Mouse (Mus musculus) layer of hippocampus, postnatal 36 days (tissue): ENCODE data around the gene Cdc20. TPM values are rescaled to one million over a fixed set of nuclear protein-coding genes. Genes with fewer than 3 reads are reported as not detected.

Experiments
- DNase-seq, 2 experiments: peaks; one replicate each; pipeline ENCODE4 v3.0.0; 2022
- total RNA-seq, 2 experiments: library from RNA; stranded (reverse); gene quantifications; 2 replicates each; pipeline ENCODE4 v1.2.3; 2021

The Cdc20 gene
- total RNA-seq: 1 to 10 TPM in 1 of 2 experiments, under 1 TPM in 1; 0.82 to 1.5 TPM

DNA sequence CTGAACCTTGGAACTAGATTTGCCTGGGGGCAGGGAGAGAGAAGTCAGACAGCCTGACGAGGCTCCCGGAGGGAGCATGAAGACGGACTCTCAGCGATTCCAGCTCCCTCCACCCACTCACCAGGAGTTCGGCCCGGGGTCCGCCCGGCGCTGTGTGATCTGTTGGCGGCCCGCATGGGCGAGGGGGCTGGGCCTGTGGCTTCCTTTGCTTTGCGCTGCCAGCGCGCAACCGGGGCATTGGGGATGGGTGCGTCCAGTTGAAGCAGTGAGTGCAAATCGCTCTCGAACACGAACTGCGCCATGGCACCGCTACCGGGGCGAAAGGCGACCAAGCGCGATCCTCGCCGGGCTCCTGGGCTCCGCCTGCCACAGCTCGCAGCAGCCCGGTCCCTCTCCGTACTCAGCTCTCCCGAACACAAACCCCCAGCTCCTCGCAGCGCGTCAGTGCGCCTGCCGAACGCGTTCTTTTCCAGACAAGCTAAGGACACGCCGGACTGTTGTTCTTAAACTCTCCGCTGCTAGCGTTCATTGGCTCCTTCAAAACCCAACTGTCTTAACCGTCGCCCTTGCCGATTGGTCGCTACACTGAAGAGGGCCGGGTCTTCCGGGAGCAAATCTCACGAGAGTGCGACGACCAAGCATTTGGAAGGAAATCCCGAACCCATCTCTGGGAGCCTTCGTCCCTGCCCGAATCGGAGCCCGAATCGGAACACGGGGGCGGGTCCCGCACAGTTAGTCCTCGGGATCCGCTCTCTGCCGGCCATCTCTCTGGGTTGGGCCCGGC, at the start of gene Cdc20:
Gene Cdc20, minus strand, starts transcription at position 533 of the 784 bp plus-strand sequence.
- DNase-seq: peak; percentile 83 to 86

DNA sequence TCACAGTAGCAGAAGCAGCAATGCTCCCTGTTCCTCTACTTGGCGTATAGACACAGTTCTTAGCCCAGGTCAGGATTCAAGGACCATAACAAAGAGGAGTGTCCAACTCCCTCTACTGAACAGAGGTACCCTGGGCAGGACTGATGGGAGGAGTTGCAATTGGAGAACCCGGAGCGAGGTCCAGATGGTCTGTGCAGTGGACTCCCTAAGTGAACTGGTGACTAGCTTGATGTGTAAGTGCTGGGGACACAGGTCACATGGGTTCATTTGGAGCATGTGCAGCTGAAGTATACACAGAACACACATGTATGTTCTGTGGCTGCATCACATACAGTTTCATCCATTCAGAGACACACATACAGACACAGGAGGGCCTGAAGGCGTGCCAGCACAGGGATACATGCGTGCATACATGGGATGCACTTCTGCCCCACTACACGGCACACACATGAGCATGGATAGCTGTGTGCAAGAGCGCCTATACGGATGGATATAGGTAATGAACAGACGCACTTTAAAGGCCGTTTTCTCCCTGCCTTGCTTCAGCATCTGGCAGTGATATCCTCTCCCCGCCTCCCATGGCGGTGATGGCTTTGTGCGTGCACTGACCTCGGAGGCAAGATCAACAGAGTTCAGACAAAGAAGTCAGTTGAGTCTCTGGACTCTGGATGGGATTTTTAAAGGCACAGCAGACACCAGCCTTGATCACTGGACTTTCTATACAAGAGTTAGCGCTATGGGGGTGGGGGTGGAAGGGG, 39.8 kb upstream of the Cdc20 start:
- DNase-seq: no peak

DNA sequence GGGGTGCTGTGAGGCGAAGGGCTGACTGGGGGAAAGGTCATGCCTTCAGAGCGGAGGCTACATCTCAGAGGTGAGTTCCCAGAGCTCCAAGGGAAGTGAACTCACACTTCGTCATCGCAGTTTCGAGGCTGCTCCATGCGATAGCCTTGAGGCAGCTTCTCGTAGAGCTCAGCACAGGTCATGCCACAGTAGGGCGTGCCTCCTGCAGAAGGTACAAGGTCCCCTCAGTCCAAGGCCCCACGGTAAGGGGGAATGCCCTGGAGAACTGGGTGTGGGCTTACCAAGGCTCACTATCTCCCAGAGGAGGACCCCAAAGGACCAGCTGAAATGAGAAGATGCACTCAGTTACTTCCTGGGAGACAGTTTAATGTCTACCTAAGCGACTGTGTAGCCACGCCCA, 35.5 kb upstream of the Cdc20 start:
- DNase-seq: no peak

DNA sequence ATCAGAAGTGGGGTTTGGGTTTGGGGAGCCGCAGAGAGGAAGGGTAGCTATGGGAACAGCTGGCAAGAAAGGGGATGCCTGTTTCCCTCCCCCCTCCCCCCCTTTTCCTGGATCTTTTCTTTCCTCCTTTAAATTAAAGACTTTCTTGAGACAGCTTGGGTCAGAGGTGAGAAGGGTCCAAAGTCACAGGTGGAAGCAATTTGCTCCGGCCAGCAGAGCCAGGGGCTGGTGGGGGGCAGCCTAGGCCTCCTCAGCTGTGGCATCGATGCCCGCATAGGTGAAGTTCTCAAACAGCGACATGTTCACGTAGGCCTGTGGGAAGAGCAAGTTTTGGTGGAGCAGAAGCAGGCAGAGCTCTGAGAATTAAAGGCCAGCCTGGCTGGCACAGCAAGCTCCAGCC, 34.1 kb upstream of the Cdc20 start:
- DNase-seq: no peak

DNA sequence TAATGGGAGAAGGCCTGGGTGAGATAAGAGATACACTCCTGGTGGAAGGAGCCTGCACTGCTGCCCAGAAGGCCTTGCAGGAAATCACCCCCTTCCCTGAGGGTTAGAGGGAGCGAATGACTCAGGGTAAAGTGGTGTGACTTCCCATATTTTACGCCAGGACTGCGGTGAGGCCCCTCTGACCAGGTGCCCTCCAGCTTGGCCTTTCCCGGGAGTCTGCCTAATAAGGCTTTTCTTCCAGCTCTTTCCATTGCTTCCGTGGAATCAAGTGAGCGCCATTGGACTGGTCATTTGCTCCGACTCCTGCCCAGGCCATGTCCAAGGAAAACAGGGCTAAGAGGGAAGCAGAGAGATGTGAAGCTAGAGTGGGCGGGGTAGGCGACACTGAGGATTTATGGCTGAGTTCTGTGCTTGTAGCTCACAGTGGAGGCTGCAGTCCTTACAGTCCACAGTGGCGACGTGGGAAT, 28.6 kb upstream of the Cdc20 start:
- no peak for DNase-seq

DNA sequence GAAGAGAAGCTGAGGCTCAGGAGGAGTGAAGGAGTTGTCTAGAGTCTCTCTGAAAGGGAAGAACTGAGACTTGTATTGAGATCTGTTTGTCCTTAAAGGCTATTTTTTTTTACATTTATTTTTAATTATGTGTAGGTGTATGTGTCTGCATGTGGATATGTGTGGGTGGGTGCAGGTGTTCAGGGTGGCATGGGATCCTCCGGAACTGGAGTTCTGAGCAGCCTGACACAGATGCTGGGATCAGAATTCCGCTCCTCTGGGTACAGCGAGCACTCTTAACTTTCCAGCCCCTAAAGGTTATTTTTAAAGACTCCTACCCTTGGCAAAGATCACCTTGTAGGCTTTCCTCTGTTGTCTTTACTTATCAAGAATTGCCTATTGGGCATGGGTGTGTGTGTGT, 27.8 kb upstream of the Cdc20 start:
- DNase-seq: no peak

DNA sequence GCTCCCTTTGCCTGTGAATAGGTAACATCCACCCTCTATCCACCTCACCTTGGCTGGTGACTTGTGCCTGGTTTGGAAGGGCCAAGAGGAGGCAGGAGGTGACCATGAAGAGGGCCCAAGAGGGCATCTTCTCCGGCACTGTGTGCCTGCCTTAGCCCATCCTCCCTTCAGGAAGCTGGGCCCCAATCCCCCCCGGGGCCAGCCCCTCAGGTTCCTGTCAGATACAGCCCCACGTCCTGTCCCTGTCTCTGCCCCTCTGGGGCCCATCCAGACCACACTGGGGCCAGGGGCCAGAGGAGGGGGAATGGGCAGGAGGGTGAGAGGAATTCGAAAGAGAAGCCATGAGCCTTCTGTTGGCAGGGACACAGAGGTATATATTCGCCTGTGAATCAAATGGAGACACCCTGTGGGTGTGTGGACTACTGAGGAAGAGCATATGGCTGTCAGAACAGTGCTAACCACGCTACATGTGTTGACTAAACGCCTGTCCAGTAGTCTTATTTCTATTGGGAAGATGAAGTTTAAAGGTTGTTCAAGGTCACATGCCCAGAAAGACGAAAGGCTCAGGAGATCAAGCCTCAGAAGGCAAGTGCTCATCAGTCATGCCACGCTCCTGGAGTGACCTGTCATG, 20.3 kb upstream of the Cdc20 start, which contains the start of gene Mpl:
Gene Mpl, minus strand, starts transcription at position 169 of the 631 bp plus-strand sequence.
- no peak for DNase-seq

DNA sequence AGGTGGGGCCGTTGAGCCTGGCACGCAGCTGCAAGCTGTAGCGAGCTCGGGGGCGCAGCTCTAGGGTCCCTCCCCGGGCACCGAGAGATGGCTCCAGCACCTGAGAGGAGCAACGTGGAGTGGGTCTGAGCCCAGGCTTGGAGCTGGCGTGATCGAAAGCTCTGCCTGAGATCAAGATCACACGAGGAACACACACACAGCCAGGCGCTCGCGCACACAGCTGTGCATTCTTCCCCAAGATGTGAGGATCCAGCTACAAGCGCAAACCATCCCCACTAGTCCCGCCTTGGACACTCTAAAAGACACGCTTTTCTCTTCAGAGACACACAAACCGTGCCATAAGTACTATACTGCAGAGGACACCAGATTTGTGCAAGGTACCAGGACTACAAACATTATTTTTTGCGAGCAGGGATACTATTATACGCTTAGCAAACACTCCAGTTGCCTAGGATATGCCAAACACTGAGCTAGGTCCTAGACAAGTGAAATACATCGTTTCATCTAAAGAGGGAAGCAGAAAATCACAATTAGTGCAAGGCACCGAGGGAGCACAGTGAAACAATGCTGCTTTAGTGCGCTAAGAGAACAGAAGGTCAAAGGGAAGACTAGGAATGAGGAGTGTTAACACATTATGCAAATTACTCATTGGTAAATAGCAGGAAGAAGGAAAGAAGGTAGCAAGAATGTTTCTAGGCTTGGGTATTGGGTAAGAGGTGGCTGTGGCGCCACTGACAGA, 9.4 kb upstream of the Cdc20 start:
- no peak for DNase-seq

DNA sequence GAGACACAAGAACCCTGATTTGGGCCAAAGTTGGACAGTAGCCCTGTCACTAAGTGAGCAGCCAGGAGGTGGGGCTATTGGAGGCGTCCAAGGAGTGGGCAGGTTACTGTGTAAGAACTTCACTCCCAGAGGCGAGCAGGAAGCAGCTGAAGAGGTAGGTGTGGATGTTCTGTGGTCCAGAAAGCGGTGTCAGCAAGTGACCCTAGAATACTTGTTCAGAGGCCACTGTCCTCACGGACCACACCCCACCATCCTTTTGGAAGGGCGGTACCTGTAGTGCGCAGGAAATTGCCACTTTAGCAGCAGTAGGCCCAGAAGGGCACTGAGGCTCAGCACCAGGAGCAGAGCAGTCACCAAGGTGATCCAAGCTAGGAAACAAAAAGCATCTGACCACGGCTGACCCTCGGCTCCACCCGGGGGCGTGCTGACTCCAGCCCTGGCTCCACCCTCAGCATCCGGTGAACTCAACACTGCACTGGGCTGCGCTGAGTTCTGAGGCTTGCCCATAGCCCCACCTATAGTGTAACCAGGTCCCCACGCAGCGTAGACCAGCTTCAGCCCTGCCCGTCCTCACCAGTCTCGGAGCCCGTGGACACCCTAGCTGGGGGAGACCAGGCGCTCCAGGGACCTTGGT, 8.7 kb upstream of the Cdc20 start:
- DNase-seq: no peak

DNA sequence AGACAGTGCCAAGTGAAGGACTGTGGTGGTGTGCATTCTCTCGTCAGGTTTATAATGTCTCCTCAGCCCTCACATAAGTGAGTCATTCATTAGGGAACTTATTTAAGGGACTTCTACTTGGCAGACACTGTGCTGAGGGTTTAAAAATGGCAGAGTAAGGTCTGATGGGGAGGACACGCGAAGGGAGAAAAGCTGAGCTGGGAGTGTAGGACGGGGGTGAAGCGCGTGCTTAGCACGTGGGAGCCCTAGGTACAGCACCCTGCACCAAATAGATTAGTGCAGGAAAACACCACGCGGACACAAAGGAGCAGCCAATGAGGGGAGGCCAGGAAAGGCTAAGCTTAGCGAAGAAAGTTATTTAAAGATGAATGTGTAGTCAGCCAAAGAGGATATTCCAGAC, 7.9 kb upstream of the Cdc20 start:
- no peak for DNase-seq

DNA sequence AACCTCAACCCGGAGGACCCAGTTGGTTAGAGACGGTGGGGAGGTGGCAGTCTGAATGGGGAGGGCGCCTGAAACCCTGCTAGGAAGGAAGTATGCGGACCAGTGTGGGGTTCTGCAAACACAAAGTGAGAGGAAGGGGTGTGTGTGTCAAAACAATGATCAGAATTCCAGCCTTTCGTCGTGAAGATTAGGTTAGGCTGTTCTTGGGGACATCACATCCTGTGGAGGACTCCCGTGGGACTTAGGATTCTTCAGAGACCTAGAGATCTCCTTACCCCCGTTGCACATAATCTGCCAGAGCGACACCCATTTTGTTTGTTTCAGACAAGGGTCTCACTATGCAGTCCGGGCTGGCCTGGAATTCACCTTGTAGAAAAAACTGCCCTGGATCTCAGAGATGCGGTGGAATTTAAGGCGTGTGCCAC, 689 bp upstream of the Cdc20 start:
- no peak for DNase-seq

DNA sequence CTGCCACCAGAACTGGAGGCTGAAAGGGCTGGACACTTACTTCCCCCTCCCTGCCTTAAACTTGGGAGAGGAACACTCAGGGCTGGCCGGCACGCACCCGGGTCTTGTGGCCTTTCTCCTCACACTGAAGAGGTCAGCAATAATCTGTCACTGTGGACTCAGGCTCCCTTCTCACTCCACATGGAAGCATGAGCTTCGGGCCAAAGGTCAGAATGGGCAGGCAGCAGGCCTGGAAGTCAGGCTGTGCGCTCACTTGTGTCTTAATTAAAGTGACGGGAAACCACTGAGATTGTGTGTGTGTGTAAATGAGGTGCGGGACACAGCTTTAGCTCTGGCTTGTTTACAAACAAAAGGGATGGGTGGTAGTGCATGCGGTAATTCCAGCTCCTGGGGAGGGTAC, 4.8 kb downstream of the Cdc20 start:
- no peak for DNase-seq

DNA sequence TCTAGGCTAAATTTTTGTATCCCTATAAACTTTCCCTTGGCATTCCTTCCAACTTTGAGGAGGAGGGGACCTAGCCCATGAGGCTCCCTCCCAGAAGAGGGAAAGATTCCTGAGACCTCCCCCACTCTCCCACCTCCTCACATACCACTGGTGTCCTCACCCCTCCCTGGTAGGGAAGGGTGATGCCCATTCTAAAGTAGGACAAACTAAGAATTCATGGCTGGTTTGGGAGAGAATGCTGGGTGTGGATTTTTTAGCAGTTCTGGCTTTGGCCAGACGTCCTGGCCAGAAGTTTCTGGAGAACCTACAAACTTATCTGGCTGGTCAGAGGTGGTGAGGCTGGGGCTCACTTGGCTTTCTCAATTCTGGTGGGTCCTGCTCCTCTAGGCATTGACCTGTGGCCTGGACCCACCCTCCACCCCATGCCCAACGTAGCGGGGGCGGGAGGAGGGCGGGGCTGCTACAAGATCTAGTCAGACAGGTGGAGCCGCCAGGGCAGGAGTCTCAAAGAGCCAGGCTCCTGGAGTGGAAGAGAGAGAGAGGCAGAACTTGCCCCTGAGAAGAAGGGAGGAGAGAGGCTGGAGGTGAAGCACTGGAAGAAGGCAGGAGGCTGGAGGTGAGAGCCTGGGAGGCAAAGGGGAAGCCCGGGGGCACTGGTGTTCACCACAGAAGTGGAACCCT, 7.8 kb downstream of the Cdc20 start:
- no peak for DNase-seq

DNA sequence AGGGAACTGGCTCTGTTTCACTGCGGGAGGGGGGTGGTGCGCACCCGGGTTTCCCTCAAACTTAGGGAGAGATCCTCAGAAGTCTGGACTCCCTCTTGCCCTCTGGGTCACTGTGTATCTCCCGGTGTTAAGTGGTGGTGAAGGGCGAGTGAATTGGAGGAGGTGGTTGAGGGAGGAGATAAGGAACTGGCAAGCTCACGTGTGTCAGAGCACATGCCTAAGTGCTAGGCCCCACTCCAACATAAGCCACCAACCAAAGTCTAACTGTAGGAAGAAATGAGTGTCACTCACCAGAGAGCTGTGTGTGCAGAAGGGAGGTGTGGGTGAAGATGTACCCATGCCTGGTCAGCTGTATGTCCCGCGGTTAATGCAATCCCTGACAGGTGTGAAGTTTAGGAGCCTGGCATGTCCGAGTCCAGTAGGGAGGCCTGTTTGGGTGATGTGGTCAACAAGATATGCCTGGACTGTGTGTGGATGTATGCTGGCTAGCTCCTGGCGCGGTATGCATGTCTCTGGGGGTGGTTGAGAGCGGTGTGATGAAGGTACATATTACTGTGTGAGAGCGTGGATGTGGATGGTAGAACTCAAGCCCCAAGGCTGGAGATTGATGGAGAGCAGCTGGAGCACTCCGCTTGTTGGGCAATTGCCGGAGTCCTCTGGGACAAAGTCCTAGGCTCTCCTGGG, 8.5 kb downstream of the Cdc20 start:
- no peak for DNase-seq

DNA sequence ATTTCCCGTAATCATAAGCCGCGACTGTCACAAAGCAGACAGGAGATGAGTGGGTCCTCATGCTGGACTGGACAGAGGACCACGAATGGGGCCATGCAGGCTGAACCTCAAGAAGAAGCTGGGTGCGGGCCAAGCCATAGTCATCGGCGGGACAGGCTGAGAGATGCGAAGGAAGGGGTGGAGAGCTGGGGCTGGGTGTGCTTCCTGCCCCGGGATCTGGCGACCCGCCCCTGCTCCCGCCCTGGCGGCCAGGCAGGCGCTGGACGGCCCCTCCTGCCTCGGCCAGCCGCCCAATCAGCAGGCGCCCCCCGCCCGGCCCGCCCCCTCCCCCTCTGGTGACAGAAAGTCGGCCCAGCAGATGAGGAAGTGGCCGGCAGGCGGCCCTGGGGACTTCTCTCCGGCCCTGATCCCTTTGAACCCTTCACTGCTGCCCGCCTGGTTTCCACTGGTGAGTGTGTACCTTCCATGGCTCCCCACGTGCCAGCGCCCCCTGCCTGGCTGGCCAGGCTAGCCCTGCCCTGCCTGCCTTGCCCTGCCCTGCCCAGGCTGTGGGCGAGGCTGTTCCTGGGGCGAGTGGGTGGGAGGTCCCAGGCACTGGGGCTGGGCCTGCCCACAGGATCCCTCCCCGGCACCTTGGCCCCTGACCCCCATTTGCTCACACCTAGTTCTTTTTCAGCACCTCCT, 9.2 kb downstream of the Cdc20 start, which contains the start of gene Elovl1:
Gene Elovl1, plus strand, starts transcription at position 326 of the 684 bp plus-strand sequence.
- DNase-seq: peak; percentile 67 to 80

DNA sequence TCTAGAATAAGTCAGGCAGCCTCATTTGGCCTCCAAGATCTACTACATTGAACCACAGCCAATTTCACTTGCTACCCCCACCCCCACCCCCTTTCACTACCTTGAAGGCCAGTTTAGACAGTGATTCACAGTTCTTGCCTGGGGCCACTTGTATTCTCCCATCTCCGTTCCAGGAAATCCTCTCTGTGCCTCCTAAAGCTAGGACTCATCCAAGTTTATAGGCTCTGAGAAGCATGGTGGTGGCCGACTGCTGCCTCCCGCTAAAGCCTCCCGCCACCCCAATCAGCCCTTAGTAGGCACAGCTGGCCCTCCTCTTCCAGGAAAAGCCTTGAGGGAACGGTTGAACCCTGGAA, 9.8 kb downstream of the Cdc20 start:
- DNase-seq: no peak

DNA sequence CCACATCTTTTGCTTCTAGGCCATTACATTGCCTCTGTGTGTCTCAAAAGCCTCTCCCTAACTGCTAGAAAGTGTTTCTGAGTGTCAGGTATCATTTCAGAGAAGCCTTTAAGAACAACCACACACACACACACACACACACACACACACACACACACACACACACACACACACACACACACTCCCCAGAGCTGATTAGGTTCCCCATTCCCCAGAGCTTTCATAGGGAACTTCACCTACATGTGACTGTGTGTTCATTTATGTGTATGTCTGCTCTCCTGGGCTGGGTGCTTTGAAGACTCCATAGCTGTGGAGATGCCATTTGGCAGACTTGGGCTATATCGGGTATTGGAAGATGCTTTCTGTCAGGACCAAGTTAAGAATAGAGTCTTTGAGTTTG, 11.8 kb downstream of the Cdc20 start:
- no peak for DNase-seq

DNA sequence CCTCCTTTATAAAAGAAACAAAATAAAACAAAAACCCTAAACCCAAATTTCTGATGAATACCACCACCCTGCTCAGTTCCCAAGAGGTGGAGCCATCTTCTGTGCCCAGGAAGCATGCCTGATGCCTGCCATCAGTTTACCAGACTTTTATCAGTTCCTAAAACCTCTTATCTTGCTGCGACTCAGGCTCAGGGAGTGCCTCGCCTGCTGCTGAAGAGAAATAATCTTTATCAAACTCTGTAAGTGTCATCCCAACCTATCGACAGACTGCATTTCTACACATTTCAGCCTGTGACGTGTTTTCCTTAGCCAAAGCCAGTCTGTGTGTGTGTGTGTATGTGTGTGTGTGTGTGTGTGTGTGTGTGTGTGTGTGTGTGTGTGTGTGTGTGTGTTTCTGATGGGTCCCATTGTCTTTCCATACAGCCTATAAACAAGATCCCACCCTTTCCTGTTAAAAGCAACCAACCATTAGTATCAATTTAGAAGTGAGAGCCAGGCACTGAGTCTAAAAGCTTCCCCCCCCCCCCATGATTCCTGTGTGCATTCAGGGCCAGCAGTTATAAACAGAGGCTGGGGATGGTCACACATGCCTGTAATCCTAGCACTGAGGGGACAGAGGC, 12.5 kb downstream of the Cdc20 start:
- DNase-seq: no peak

DNA sequence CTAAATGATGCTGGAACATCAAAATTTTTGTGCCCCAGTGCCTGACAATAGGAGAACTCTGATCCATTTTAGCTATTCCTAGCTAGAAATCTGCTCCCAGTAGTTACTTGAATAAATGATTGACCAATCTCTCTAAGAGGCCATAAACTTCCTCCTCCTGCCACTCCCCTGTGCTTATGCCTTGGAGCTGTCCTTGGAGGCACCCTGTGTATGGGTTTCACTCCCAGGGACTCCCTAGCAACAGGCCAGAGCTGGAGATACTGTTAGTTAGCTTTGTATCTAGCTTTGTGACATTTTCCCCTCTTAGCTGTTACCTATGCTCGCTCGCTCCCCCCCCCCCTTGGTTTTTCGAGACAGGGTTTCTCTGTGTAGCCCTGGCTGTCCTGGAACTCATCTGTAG, 15.8 kb downstream of the Cdc20 start:
- DNase-seq: no peak
